Mouse (Mus musculus) intestine, embryonic 15.5 days (tissue): Measurements from ENCODE around the gene Adgrg1. TPM values are rescaled to one million over a fixed set of nuclear protein-coding genes. Genes with fewer than 3 reads are reported as not detected.

Experiments
- ATAC-seq: fragments of 200-750 bp; cut with Nextera tagmentation; 2 replicates; pipeline ENCODE4 v1.8.0; 2017; ENCODE audit warnings: moderate TSS enrichment, moderate library complexity
- H3K27ac ChIP-seq: fragments of 300-500 bp; sonication (generic); 2 replicates; pipeline ENCODE4 v1.5.1; 2015; ENCODE audit warnings: mild to moderate bottlenecking, inconsistent platforms
- H3K27me3 ChIP-seq: fragments of 300-500 bp; sonication (generic); replicated peaks from 2 replicates; pipeline ENCODE4 v1.6.1; 2015; ENCODE audit warnings: inconsistent platforms
- H3K36me3 ChIP-seq: fragments of 300-500 bp; sonication (generic); 2 replicates; pipeline ENCODE4 v1.6.1; 2015; ENCODE audit warnings: inconsistent platforms
- H3K4me1 ChIP-seq: fragments of 300-500 bp; sonication (generic); replicated peaks from 2 replicates; pipeline ENCODE4 v1.6.1; 2015; ENCODE audit warnings: inconsistent platforms
- H3K4me2 ChIP-seq: fragments of 300-500 bp; sonication (generic); replicated peaks from 2 replicates; pipeline ENCODE4 v1.6.1; 2015; ENCODE audit warnings: mild to moderate bottlenecking, inconsistent platforms
- H3K4me3 ChIP-seq: fragments of 300-500 bp; sonication (generic); replicated peaks from 2 replicates; pipeline ENCODE4 v1.5.1; 2015; ENCODE audit warnings: inconsistent platforms
- H3K9ac ChIP-seq: fragments of 300-500 bp; sonication (generic); 2 replicates; pipeline ENCODE4 v1.6.1; 2015; ENCODE audit warnings: inconsistent platforms
- H3K9me3 ChIP-seq: fragments of 300-500 bp; sonication (generic); 2 replicates; pipeline ENCODE4 v1.6.1; 2016; ENCODE audit warnings: inconsistent platforms
- WGBS: fragments of 180-500 bp; shearing (Covaris S2); methylation state at CpG from one replicate; pipeline ENCODE4 v1.1.7; 2015; 5-methylcytosine and 5-hydroxymethylcytosine counted together
- polyA plus RNA-seq: library from polyadenylated mRNA; unstranded; fragments of >200 nt; fragmentation: Nextera tagmentation; extraction: Ambion mirVana; gene quantifications from 2 replicates; pipeline ENCODE4 v1.2.1, GENCODE M21; 2015

Gene Adgrg1
- polyA plus RNA-seq = 22.4 and 23.8 TPM in 2 replicates

DNA sequence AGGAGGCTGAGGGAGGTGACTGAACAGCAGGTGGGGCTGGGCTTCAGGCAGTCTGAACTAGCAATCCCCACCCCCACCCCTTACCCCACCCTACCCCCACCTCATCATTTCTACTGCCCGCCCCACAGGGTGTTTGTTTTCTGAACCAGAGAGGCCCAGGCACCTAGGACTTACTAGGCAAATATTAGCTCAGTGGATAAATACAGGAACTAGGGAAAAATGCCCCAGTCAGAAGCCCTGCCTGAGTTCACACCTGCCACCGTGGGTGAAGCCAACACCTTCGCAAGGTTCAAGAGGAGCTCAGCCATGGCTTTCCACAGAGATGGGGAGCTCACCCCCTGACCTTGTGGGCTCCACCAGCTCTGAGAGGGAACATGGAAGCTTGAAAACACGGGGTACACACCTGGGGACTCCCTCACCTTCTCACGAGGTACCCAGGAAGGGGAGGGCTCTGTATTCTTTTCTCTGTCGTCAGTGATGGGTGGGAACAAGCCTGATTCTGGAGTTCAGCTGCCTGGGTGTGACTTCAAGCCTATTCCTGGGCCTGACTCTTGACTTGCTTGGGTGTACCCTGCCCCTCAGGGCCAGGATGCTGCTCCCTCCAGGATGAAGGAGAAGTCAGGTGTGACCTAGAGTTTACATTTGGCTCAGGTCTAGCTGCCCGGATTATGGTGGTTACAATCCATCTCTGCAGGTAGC, at the start of gene Adgrg1:
Gene Adgrg1 (plus strand): TSS at position 285 of the 699 bp plus-strand sequence.
- ATAC-seq = peak; percentile 74
- Histone ChIP-seq H3K4me2 (peak within 1 kb of the TSS; percentile 37; the same call in 1 of the 2 replicates), H3K27ac (peak within 1 kb of the TSS; percentile 78), H3K4me3 (no peak within 1 kb of the TSS), H3K4me1 (peaks cover 12% of the 10 kb centered on the region), H3K9me3 (no peaks in the 10 kb centered on the region), H3K27me3 (no peaks in the 10 kb centered on the region), H3K36me3 (no peaks in the 10 kb centered on the region), H3K9ac (no peak within 1 kb of the TSS)
- 30% methylated on average over 7 of the region's 7 CpGs for WGBS

DNA sequence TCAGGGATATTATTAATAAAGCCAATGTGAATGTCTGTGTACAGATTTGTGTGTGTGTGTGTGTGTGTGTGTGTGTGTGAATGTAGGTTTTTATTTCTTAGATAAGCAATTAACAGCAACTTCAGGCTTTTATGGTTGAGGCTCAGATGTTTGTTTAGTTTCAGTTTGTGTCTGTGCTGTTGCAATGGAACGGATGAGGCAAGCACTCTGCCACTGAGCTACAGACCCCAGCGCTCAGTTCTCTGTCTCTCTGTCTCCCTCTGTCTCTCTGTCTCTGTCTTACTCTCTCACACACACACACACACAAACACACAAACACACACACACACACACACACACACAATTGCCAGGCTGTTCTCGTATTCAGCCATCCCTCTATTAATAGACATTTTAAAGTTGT, 46.3 kb upstream of the Adgrg1 start:
- no peaks in the 10 kb centered on the region for H3K4me1 ChIP-seq
- no peaks in the 10 kb centered on the region for H3K36me3 ChIP-seq
- H3K9ac ChIP-seq = no peak overlapping the region
- no peaks in the 10 kb centered on the region for H3K9me3 ChIP-seq
- ATAC-seq = no peak
- no peak overlapping the region for H3K27ac ChIP-seq
- H3K27me3 ChIP-seq = no peaks in the 10 kb centered on the region
- 64% methylated on average over 3 of the region's 3 CpGs for WGBS
- H3K4me3 ChIP-seq = no peak overlapping the region
- no peak overlapping the region for H3K4me2 ChIP-seq

GRCm38 (mm10) chr8:94933918-94934317, 40.6 kb upstream of the Adgrg1 start:
- Histone ChIP-seq H3K9ac (no peak overlapping the region), H3K27me3 (no peaks in the 10 kb centered on the region), H3K9me3 (no peaks in the 10 kb centered on the region), H3K27ac (no peak overlapping the region), H3K4me3 (no peak overlapping the region), H3K4me2 (no peak overlapping the region), H3K36me3 (no peaks in the 10 kb centered on the region), H3K4me1 (no peaks in the 10 kb centered on the region)
- ATAC-seq = no peak
- 43% methylated on average over 5 of the region's 5 CpGs for WGBS

- H3K9ac ChIP-seq = no peak overlapping the region
- no peak for ATAC-seq
These were observed 39.4 kb upstream of the Adgrg1 start for GRCm38 (mm10) chr8:94935172-94935571.

GRCm38 (mm10) chr8:94942566-94942965, 32.0 kb upstream of the Adgrg1 start:
- Histone ChIP-seq H3K9ac (no peak overlapping the region), H3K36me3 (no peaks in the 10 kb centered on the region), H3K27ac (no peak overlapping the region), H3K9me3 (no peaks in the 10 kb centered on the region), H3K27me3 (no peaks in the 10 kb centered on the region), H3K4me1 (no peaks in the 10 kb centered on the region), H3K4me2 (no peak overlapping the region), H3K4me3 (no peak overlapping the region)
- 21% methylated on average over 6 of the region's 6 CpGs for WGBS
- ATAC-seq = peak; percentile 36

More at GRCm38 (mm10) chr8:94935172-94935571, 39.4 kb upstream of the Adgrg1 start:
- no peaks in the 10 kb centered on the region for H3K9me3 ChIP-seq
- WGBS = 80% methylated on average over 3 of the region's 3 CpGs
- H3K36me3 ChIP-seq = no peaks in the 10 kb centered on the region
- H3K27me3 ChIP-seq = no peaks in the 10 kb centered on the region
- no peak overlapping the region for H3K4me2 ChIP-seq
- no peaks in the 10 kb centered on the region for H3K4me1 ChIP-seq
- no peak overlapping the region for H3K27ac ChIP-seq
- no peak overlapping the region for H3K4me3 ChIP-seq

- ATAC-seq = no peak
- H3K27ac ChIP-seq = no peak overlapping the region
- no peaks in the 10 kb centered on the region for H3K36me3 ChIP-seq
- H3K9ac ChIP-seq = no peak overlapping the region
- no peaks in the 10 kb centered on the region for H3K27me3 ChIP-seq
- H3K4me3 ChIP-seq = no peak overlapping the region
- H3K4me2 ChIP-seq = no peak overlapping the region
- H3K4me1 ChIP-seq = no peaks in the 10 kb centered on the region
- WGBS = 45% methylated on average over 6 of the region's 6 CpGs
- H3K9me3 ChIP-seq = no peaks in the 10 kb centered on the region
These were observed 29.4 kb upstream of the Adgrg1 start for GRCm38 (mm10) chr8:94945185-94945584.

GRCm38 (mm10) chr8:94948421-94948820, 26.1 kb upstream of the Adgrg1 start:
- Histone ChIP-seq H3K9me3 (no peaks in the 10 kb centered on the region), H3K36me3 (no peaks in the 10 kb centered on the region), H3K4me3 (no peak overlapping the region), H3K27me3 (no peaks in the 10 kb centered on the region), H3K27ac (no peak overlapping the region), H3K4me2 (no peak overlapping the region), H3K4me1 (no peaks in the 10 kb centered on the region), H3K9ac (no peak overlapping the region)
- 81% methylated on average over 4 of the region's 4 CpGs for WGBS
- no peak for ATAC-seq

DNA sequence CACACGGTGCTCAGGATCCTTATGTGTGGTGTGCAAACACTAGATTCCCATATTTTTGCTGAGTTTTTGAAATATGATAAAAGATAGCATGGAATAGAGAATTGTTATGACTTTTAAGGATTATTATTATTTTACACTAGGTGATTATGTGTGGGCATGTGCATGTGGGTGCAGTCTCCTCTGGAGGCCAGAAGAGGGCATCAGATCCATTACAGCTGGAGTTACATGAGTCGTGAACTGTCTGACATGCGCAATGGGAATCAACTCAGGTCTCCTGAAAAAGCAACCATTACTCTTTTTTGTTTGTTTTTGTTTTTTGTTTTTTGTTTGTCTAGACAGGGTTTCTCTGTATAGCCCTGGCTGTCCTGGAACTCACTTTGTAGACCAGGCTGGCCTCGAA, 25.5 kb upstream of the Adgrg1 start:
- no peak overlapping the region for H3K4me3 ChIP-seq
- no peak for ATAC-seq
- H3K36me3 ChIP-seq = no peaks in the 10 kb centered on the region
- H3K27ac ChIP-seq = no peak overlapping the region
- WGBS = 88% methylated on average over 4 of the region's 4 CpGs
- H3K4me1 ChIP-seq = peaks cover 3% of the 10 kb centered on the region
- H3K9ac ChIP-seq = no peak overlapping the region
- H3K4me2 ChIP-seq = no peak overlapping the region
- H3K27me3 ChIP-seq = no peaks in the 10 kb centered on the region
- no peaks in the 10 kb centered on the region for H3K9me3 ChIP-seq

GRCm38 (mm10) chr8:94950046-94950445, 24.5 kb upstream of the Adgrg1 start:
- Histone ChIP-seq H3K36me3 (no peaks in the 10 kb centered on the region), H3K4me3 (no peak overlapping the region), H3K9me3 (no peaks in the 10 kb centered on the region), H3K27ac (no peak overlapping the region), H3K4me2 (no peak overlapping the region), H3K9ac (no peak overlapping the region), H3K4me1 (peaks cover 12% of the 10 kb centered on the region), H3K27me3 (no peaks in the 10 kb centered on the region)
- ATAC-seq = peak; percentile 67
- WGBS = 16% methylated on average over 4 of the region's 4 CpGs

- WGBS = 83% methylated on average over 5 of the region's 5 CpGs
- ATAC-seq = no peak
These were observed 24.1 kb upstream of the Adgrg1 start for GRCm38 (mm10) chr8:94950458-94950857.

GRCm38 (mm10) chr8:94952086-94952485, 22.5 kb upstream of the Adgrg1 start:
- WGBS = 69% methylated on average over 5 of the region's 5 CpGs
- Histone ChIP-seq H3K4me2 (no peak overlapping the region), H3K9me3 (no peaks in the 10 kb centered on the region), H3K4me3 (no peak overlapping the region), H3K4me1 (peaks cover 12% of the 10 kb centered on the region), H3K27ac (no peak overlapping the region), H3K9ac (no peak overlapping the region), H3K27me3 (no peaks in the 10 kb centered on the region), H3K36me3 (no peaks in the 10 kb centered on the region)
- ATAC-seq = no peak

More at GRCm38 (mm10) chr8:94950458-94950857, 24.1 kb upstream of the Adgrg1 start:
- no peaks in the 10 kb centered on the region for H3K27me3 ChIP-seq
- no peak overlapping the region for H3K9ac ChIP-seq
- H3K36me3 ChIP-seq = no peaks in the 10 kb centered on the region
- H3K9me3 ChIP-seq = no peaks in the 10 kb centered on the region
- H3K4me1 ChIP-seq = peaks cover 12% of the 10 kb centered on the region
- H3K4me3 ChIP-seq = no peak overlapping the region
- H3K27ac ChIP-seq = no peak overlapping the region
- H3K4me2 ChIP-seq = no peak overlapping the region

DNA sequence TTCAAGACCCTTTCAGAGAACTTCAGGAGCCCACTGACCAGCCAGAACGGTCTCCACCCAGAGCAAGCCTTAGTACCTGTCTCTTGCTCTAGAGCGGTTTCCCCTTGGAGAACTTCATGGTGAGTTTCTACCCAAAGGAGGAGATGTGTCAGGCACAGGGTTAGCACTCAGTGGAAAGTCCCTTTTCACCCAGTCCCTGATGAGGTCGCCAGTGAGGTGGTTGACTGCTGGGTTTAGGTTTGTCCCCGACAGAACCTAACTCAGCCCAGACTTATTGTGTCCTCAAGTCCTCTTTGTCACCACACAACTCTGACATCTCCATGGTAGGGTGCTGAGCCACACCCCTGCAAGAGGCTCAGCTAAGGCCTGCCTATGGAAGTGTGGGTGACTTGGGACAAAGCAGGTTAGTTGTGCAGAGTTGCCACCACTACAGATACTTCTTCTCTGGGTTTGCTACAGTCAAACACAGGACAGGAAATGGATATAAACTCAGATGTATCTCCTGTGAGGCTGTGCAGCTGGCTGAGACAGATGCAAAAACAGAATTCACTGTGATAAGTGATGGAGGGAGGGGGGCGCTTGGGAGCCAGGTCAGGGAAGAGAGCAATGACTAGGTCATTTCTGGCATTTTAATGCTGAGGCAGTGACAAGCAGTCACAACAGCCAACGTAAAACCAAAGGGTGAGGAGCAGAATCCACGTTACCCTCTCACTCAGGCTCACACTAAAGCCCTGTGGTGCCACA, 20.8 kb upstream of the Adgrg1 start:
- H3K4me3 ChIP-seq = no peak overlapping the region
- H3K4me2 ChIP-seq = no peak overlapping the region
- no peaks in the 10 kb centered on the region for H3K36me3 ChIP-seq
- no peaks in the 10 kb centered on the region for H3K9me3 ChIP-seq
- H3K9ac ChIP-seq = no peak overlapping the region
- peaks cover 12% of the 10 kb centered on the region for H3K4me1 ChIP-seq
- no peak for ATAC-seq
- 71% methylated on average over 7 of the region's 7 CpGs for WGBS
- H3K27ac ChIP-seq = no peak overlapping the region
- H3K27me3 ChIP-seq = no peaks in the 10 kb centered on the region
